Mouse (Mus musculus): Measurements from ENCODE around the gene Ttc25. TPM values are rescaled to one million over a fixed set of nuclear protein-coding genes. Genes with fewer than 3 reads are reported as not detected.
A peak's percentile ranks its signal among the peaks of the same experiment; 100 is the strongest.

The Ttc25 gene
- total and polyA plus RNA-seq, 2 experiments from 2014 or later: 0.33 to 0.96 TPM

GRCm38 (mm10) chr11:100516291-100516690 is 29.1 kb upstream of the Ttc25 start:
- H3K4me3 ChIP-seq (ENCODE audit: low read depth, low read length): no peak overlapping the region
- H3K9me3 ChIP-seq (ENCODE audit: low read length): no peaks in the 10 kb centered on the region
- no peaks in the 10 kb centered on the region for H3K4me1 ChIP-seq (ENCODE audit: insufficient read depth, low read length)
- TF ChIP-seq CTCF (IDR thresholded peaks at IDR 0.05): no peak
- WGBS: 67% methylated on average over 9 of the region's 9 CpGs
- H3K27ac ChIP-seq (ENCODE audit: low read depth, low read length): no peak overlapping the region
- DNase-seq (ENCODE audit: low spot score) (peak; percentile 68), ATAC-seq (ENCODE audit: low FRiP score) (no peak)
- H3K27me3 ChIP-seq (ENCODE audit: insufficient read depth, low read length): no peaks in the 10 kb centered on the region
- H3K36me3 ChIP-seq (ENCODE audit: insufficient read depth, low read length): peaks cover 82% of the 10 kb centered on the region
- no peak overlapping the region for H3K4me2 ChIP-seq (ENCODE audit: low read depth, low read length, poor library complexity, severe bottlenecking)
- no peak overlapping the region for H3K9ac ChIP-seq (replicated peaks; ENCODE audit: low read length, poor library complexity, severe bottlenecking)

GRCm38 (mm10) chr11:100518188-100518591 is 27.2 kb upstream of the Ttc25 start:
- no peak overlapping the region for H3K4me2 ChIP-seq (ENCODE audit: low read depth, low read length, poor library complexity, severe bottlenecking)
- peak; percentile 87 for DNase-seq (ENCODE audit: low spot score)
- H3K4me3 ChIP-seq (ENCODE audit: low read depth, low read length): no peak overlapping the region
- 73% methylated on average over 5 of the region's 5 CpGs for WGBS
- H3K27me3 ChIP-seq (ENCODE audit: insufficient read depth, low read length): no peaks in the 10 kb centered on the region
- no peak overlapping the region for H3K9ac ChIP-seq (replicated peaks; ENCODE audit: low read length, poor library complexity, severe bottlenecking)
- no peak overlapping the region for H3K27ac ChIP-seq (ENCODE audit: low read depth, low read length)
- TF ChIP-seq CTCF (IDR thresholded peaks at IDR 0.05): no peak
- H3K9me3 ChIP-seq (ENCODE audit: low read length): no peaks in the 10 kb centered on the region
- no peaks in the 10 kb centered on the region for H3K4me1 ChIP-seq (ENCODE audit: insufficient read depth, low read length)
- H3K36me3 ChIP-seq (ENCODE audit: insufficient read depth, low read length): peaks cover 86% of the 10 kb centered on the region
- no peak; the same call in 1 of the 2 replicates for ATAC-seq (ENCODE audit: low FRiP score)

GRCm38 (mm10) chr11:100519188-100519587 is 26.2 kb upstream of the Ttc25 start:
- no peak for ATAC-seq (ENCODE audit: low FRiP score)
- Histone ChIP-seq H3K36me3 (ENCODE audit: insufficient read depth, low read length) (peaks cover 80% of the 10 kb centered on the region), H3K4me2 (ENCODE audit: low read depth, low read length, poor library complexity, severe bottlenecking) (no peak overlapping the region), H3K4me3 (ENCODE audit: low read depth, low read length) (no peak overlapping the region), H3K9me3 (ENCODE audit: low read length) (no peaks in the 10 kb centered on the region), H3K9ac (replicated peaks; ENCODE audit: low read length, poor library complexity, severe bottlenecking) (no peak overlapping the region), H3K27me3 (ENCODE audit: insufficient read depth, low read length) (no peaks in the 10 kb centered on the region), H3K27ac (ENCODE audit: low read depth, low read length) (no peak overlapping the region), H3K4me1 (ENCODE audit: insufficient read depth, low read length) (peaks cover under 1% of the 10 kb centered on the region; the same call in 1 of the 2 replicates)
- no peak for DNase-seq (ENCODE audit: low spot score)
- WGBS: 82% methylated on average over 7 of the region's 7 CpGs
- TF ChIP-seq CTCF (IDR thresholded peaks at IDR 0.05): no peak

GRCm38 (mm10) chr11:100520838-100521237 is 24.6 kb upstream of the Ttc25 start:
- Histone ChIP-seq H3K27me3 (ENCODE audit: insufficient read depth, low read length) (no peaks in the 10 kb centered on the region), H3K4me2 (ENCODE audit: low read depth, low read length, poor library complexity, severe bottlenecking) (no peak overlapping the region), H3K36me3 (ENCODE audit: insufficient read depth, low read length) (peaks cover 63% of the 10 kb centered on the region), H3K9ac (replicated peaks; ENCODE audit: low read length, poor library complexity, severe bottlenecking) (no peak overlapping the region), H3K4me1 (ENCODE audit: insufficient read depth, low read length) (peaks cover 15% of the 10 kb centered on the region), H3K4me3 (ENCODE audit: low read depth, low read length) (no peak overlapping the region), H3K9me3 (ENCODE audit: low read length) (no peaks in the 10 kb centered on the region), H3K27ac (ENCODE audit: low read depth, low read length) (no peak overlapping the region)
- peak; percentile 18 for DNase-seq (ENCODE audit: low spot score)
- WGBS: 85% methylated on average over 15 of the region's 15 CpGs
- ATAC-seq (ENCODE audit: low FRiP score): no peak
- no peak for TF ChIP-seq CTCF (IDR thresholded peaks at IDR 0.05)

- peaks cover 40% of the 10 kb centered on the region for H3K36me3 ChIP-seq (ENCODE audit: insufficient read depth, low read length)
- H3K4me1 ChIP-seq (ENCODE audit: insufficient read depth, low read length): peaks cover 20% of the 10 kb centered on the region
- no peak overlapping the region for H3K4me2 ChIP-seq (ENCODE audit: low read depth, low read length, poor library complexity, severe bottlenecking)
- H3K9me3 ChIP-seq (ENCODE audit: low read length): no peaks in the 10 kb centered on the region
- no peaks in the 10 kb centered on the region for H3K27me3 ChIP-seq (ENCODE audit: insufficient read depth, low read length)
- H3K4me3 ChIP-seq (ENCODE audit: low read depth, low read length): no peak overlapping the region
- WGBS: 81% methylated on average over 5 of the region's 5 CpGs
- no peak overlapping the region for H3K9ac ChIP-seq (replicated peaks; ENCODE audit: low read length, poor library complexity, severe bottlenecking)
- no peak for TF ChIP-seq CTCF (IDR thresholded peaks at IDR 0.05)
- DNase-seq (ENCODE audit: low spot score) (no peak), ATAC-seq (ENCODE audit: low FRiP score) (no peak)
- H3K27ac ChIP-seq (ENCODE audit: low read depth, low read length): no peak overlapping the region
Measured at GRCm38 (mm10) chr11:100524358-100524757, 21.0 kb upstream of the Ttc25 start.

GRCm38 (mm10) chr11:100524987-100525630 is 20.3 kb upstream of the Ttc25 start:
- Histone ChIP-seq H3K4me1 (ENCODE audit: insufficient read depth, low read length) (peaks cover 20% of the 10 kb centered on the region), H3K9ac (replicated peaks; ENCODE audit: low read length, poor library complexity, severe bottlenecking) (no peak overlapping the region), H3K27me3 (ENCODE audit: insufficient read depth, low read length) (no peaks in the 10 kb centered on the region), H3K27ac (ENCODE audit: low read depth, low read length) (no peak overlapping the region), H3K4me3 (ENCODE audit: low read depth, low read length) (no peak overlapping the region), H3K36me3 (ENCODE audit: insufficient read depth, low read length) (peaks cover 32% of the 10 kb centered on the region), H3K9me3 (ENCODE audit: low read length) (no peaks in the 10 kb centered on the region), H3K4me2 (ENCODE audit: low read depth, low read length, poor library complexity, severe bottlenecking) (peak overlapping the region; percentile 79)
- no peak for DNase-seq (ENCODE audit: low spot score)
- WGBS: 55% methylated on average over 11 of the region's 11 CpGs
- ATAC-seq (ENCODE audit: low FRiP score): no peak
- no peak for TF ChIP-seq CTCF (IDR thresholded peaks at IDR 0.05)

Data from midbrain, postnatal 0 days (tissue).